Mouse (Mus musculus) liver, postnatal 0 days (tissue): ENCODE data around the gene Spsb3.

Source experiments
- CTCF ChIP-seq: sonication (generic); IDR thresholded peaks from 2 replicates; pipeline ENCODE4 v1.5.1; 2016; ENCODE audit warnings: antibody characterized with exemption, low read depth
- EP300 ChIP-seq: IDR thresholded peaks from 2 replicates; pipeline ENCODE4 v1.6.1; 2016; ENCODE audit warnings: antibody characterized with exemption, low read depth, mild to moderate bottlenecking

DNA sequence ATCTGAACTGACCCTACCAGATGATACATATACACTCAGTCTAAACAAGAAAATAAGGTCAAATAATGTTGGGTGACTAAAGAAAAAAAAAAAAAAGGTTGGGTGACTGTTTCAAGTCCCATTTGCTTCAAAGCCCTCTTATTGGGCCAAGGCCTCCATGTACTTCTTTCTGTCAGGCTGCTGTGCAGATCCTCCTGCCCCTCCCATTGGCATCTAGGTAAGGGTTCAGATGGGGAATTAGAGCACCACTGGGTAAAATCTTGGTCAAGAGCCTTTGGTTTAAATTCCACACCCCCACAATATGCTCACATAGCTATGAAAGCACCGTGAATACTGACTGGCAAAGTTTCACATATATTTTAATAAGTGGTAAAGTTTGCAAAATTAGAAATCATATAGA, 36.8 kb downstream of the Spsb3 start:
- no peak for TF ChIP-seq CTCF
- no peak for TF ChIP-seq EP300
